Mouse (Mus musculus) T-helper 2 cell (primary cell): ENCODE results near the gene Ncl.
"Not testable (repeated sequence)": the region's sequence is repeated elsewhere in the genome, so short reads cannot be mapped to it uniquely, and the experiment has no call there.

ENCODE experiments used
- in situ Hi-C: fragments of 300-600 bp; cut with MboI, MseI; formaldehyde crosslinking; loops from one replicate; pipeline ENCODE4 v1.15.1; 2025; ENCODE audit warnings: high pct_unique_total_duplicates

Gene Ncl

GRCm38 (mm10) chr1:86360441-86360840 is 1.2 kb upstream of the Ncl start:
- in situ Hi-C loops = loop anchor here (10.0 kb wide), 1 partner anchor 134 kb away; no protein-coding TSS in a partner anchor

- in situ Hi-C loops = loop anchor here (10.0 kb wide), 1 partner anchor 135 kb away; no protein-coding TSS in a partner anchor
Observed at GRCm38 (mm10) chr1:86359798-86360179, 589 bp upstream of the Ncl start.

DNA sequence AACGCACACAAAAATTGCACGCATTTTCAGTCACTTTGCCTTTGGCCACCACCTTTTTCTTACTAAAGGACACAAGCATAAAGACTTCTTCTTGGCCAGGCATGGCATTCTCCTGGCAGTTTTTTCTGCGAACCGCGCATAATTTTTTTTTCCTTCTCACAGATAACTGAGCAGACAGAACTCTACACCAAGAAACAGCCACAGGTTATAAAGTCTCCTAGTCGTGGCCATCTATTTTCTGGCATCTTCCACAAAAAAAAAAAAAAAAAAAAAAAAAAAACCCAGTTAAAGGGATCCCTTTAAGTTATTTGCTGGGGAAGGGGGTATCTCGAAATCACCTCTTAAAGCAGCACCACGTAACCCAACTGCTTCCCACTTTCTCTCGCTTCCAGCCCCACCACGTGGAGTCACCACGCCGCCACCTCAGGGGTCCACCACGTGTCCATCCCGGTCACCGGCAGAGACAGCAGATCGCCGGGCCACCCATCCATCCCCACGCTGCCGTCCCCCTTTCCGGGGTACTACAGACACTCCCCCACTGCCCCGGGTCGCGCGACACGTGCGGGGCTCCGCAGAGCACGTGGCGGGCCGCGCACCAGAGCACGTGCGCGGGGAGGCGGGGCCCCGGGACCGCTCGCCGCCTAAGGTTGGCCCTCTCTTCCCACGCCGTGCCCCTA is 833 bp downstream of the Ncl start:
- in situ Hi-C loops = no loop called here

GRCm38 (mm10) chr1:86354186-86354585 is 5.0 kb downstream of the Ncl start:
- in situ Hi-C loops = no loop called here

- in situ Hi-C loops = no loop called here
Observed at GRCm38 (mm10) chr1:86350576-86350975, 8.6 kb downstream of the Ncl start.

- in situ Hi-C loops = no loop called here
Observed at GRCm38 (mm10) chr1:86349696-86350095, 9.5 kb downstream of the Ncl start.

DNA sequence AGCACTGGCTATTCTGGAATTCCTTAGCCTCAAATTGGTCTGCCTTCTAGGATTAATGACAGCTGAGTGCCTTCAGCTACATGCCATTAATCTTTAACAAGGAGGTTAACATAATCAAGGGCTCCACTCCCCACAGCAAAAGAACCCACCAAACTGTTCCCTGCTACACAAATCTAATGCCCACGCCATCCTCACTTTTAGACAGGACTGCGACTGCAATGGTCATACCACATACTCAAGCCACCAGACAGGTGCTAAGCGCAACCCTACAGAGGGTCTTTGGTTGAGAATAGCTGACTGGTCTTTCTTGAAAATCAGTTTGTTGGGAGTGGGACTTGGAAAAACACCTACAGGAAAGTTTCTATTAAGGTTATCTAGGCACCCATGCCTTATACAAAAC is 10.0 kb downstream of the Ncl start:
- in situ Hi-C loops = no loop called here

DNA sequence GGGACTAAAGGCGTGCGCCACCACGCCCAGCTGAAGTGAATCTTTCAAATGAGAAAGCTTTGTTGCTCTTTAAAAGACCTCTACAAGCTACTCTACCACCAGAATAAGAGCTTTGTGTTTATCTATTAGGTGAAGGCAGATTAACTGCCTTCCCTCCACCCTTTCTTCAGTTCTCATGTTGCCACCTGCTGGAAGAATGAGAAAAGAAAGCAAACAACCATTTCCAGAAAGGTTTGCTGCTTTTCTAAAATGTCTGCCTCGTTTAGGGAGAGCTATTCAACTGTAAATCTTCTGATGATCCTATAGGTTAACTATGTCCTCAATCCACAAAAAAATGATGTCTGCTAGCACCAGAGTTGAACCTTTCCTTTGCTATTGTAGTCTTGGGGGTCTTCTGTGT is 10.4 kb downstream of the Ncl start:
- in situ Hi-C loops = no loop called here

DNA sequence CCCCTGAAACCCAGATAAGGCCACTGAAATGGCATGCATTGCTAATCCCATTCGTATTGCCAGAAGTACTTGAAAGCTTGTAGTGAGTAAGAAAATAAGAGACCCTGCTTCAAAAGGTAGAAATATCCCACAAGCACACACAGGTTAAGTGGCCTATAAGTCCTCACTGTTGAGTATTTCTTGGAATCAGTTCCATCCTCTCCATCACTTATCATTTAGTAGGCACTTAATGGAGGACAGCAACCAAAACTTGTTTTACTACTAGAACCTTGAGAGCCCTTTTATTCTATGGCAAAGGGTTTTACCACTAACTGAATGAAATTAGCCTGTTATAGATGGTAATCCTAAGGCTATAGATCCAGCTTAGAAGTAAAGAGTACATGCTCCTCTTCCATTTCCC is 11.1 kb downstream of the Ncl start:
- in situ Hi-C loops = no loop called here

DNA sequence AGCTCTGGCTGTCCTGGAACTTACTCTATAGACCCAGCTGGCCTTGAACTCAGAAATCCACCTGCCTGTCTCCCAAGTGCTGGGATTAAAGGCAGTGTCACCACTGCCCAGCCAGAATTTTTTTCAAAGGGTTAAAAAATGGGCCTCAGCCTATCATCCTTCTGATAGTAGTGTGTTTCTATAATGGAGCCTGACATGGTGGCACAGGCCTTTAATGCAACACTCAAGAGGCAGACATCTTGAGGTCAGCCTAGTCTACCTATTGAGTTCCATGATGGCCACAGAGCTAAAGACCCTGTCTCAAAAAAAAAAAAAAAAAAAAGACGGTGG is 11.5 kb downstream of the Ncl start:
- in situ Hi-C loops = no loop called here

DNA sequence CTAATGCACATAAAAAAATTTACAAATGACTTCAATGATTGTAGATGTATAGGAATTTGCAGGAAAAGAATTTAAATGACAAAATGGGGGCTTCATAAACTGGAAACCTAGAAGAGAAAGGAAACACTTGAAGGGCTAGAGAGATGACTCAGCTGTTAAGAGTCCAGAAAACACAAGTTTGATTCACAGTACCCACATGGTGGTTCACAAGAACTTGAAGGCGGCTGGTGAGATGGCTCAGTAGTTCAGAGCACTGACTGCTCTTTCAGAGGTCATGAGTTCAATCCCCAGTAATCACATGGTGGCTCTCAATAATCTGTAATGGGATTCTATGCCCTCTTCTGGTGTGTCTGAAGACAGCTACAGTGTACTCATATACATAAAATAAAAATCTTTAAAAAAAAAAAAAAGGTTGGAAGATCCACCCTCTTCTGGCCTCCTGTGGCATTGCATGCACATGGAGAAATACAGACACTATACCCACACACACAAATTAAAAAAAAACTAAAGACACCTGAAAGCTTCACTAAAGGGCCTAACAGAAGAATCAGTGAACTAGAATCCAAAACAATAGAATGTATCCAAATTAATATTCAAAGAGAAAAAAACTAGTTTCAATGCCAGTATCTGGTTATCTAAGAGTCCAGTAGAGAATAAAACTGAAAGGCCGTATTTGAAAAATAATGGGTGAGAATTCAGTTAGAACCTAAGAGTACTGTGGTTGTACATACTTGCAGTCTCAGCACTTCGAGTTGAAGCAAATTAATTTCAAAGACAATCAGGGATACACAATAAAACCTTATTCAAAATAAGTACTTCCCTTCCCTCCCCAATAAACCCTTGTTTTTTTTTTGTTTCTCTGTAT is 12.1 kb downstream of the Ncl start:
- in situ Hi-C loops = no loop called here

GRCm38 (mm10) chr1:86345956-86346355 is 13.2 kb downstream of the Ncl start:
- in situ Hi-C loops = no loop called here

DNA sequence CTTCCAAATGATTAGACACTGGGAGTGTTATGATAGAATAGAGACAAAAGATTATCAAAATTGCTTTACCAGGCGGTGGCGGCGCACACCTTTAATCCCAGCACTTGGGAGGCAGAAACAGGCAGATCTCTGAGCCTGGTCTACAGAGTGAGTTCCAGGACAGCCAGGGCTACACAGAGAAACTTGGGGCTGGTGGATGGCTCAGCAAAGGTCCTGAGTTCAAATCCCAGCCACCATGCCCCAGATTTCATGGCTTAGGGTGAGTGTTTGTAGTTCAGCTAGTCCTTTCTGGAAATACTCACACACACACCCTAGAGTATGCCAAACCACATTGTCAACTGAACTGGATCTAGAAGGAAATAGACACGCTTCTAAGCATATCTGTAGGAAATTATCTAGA is 14.1 kb downstream of the Ncl start:
- in situ Hi-C loops = no loop called here

GRCm38 (mm10) chr1:86343969-86344861 is 15.0 kb downstream of the Ncl start:
- in situ Hi-C loops = no loop called here

- in situ Hi-C loops = no loop called here
Observed at GRCm38 (mm10) chr1:86343087-86343645, 16.0 kb downstream of the Ncl start.

DNA sequence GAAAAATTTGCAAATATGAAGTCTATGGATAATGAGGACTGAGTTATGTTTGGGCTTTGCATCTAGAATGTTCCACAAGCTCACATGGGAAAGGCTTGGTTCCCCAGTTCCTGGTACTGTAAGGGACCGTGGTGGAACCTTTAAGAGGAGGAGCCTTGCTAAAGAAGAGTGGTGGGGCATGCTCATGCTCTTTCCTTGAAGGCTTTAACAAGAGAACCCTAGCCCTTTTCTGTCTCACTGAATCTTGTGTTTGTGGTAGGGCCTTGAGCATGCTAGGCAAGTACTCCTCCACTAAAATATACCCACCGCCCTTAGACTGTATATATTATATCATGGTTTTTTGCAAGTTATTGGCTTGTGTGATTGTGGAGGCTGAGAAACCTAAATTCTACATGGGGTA is 16.8 kb downstream of the Ncl start:
- in situ Hi-C loops = no loop called here

- in situ Hi-C loops = not testable (repeated sequence)
Observed at GRCm38 (mm10) chr1:86341096-86341495, 18.1 kb downstream of the Ncl start.

- in situ Hi-C loops = loop anchor here (5.0 to 10.0 kb wide), 2 partner anchors 162 to 374 kb away; partner anchors contain the start of gene Gpr55
Observed at GRCm38 (mm10) chr1:86339156-86339812, 19.9 kb downstream of the Ncl start.

GRCm38 (mm10) chr1:86336330-86336729 is 22.9 kb downstream of the Ncl start:
- in situ Hi-C loops = loop anchor here (5.0 to 10.0 kb wide), 2 partner anchors 159 to 372 kb away; partner anchors contain the start of gene Gpr55

DNA sequence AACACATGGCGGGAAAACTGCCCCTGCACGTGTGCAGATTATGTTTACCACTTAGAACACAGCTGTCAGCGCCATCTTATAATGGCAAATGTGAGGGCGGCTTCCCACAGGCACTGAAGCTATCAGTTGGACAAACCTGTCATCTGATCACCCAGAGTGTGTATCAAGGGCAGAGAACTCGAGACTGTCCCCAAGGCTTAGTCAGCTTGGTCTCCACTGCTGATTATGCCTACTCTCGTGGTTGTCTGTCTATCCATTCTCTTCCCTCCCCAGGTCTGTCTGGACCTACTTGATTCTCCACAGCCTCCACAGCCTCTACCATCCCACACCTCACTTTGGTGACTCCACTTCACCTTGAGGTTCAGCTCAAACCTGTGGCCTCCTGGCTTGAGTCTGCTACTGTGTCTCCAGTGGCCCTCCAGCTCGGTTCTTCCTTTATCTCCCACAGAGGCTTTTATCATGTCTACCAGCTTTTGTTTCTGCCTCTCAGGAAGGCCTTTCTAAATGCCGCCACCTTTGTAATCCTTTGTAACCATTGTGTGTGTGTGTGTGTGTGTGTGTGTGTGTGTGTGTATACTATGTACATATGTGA is 38.3 kb downstream of the Ncl start:
- in situ Hi-C loops = no loop called here

DNA sequence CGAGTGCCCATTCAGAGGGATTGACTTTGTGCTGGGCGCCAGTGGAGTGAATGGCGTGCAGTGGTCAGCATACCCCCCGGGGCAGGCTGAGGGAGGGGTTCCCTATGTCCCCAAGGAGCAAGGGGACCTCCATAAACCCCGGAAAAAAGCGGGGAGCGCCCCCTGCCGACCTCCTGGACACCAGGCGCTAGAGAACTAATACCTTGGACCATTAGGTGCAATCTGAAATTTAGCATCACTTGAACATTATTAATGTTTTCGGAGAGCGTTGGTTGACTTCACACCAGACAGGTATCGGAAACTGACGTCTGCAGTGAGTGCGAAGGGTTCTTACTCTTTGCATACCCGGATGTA is 45.5 kb downstream of the Ncl start:
- in situ Hi-C loops = loop anchor here (5.0 kb wide), 1 partner anchor 106 kb away; no protein-coding TSS in a partner anchor
